Mouse (Mus musculus) MEL (cell line): Measurements from ENCODE around the gene Gm48551.

Experiments
- CTCF ChIP-seq, 3 experiments: IDR thresholded peaks in 2 of 3; conservative IDR thresholded peaks in 1 of 3; 2 replicates each; pipeline ENCODE4 v1.5.1; 2011 to 2012; ENCODE audit warnings: low read length in 3 of 3, low read depth in 2 of 3, mild to moderate bottlenecking in 2 of 3, improper control_type of control experiment in 1 of 3, inconsistent platforms in 1 of 3, mixed read lengths in 1 of 3, moderate library complexity in 1 of 3; ENCODE audit not compliant: control insufficient read depth in 1 of 3, insufficient read depth in 1 of 3, poor library complexity in 1 of 3, severe bottlenecking in 1 of 3
- EP300 ChIP-seq, 2 experiments: IDR thresholded peaks; 2 replicates each; pipeline ENCODE4 v1.6.1; 2011; ENCODE audit warnings: improper control_type of control experiment in 2 of 2, low read length in 2 of 2, low read depth in 1 of 2, mild to moderate bottlenecking in 1 of 2
- GABPA ChIP-seq: IDR thresholded peaks from 2 replicates; pipeline ENCODE4 v1.6.1; 2012; ENCODE audit warnings: low read depth, mild to moderate bottlenecking, inconsistent platforms, low read length, improper control_type of control experiment, moderate library complexity
- GATA1 ChIP-seq: IDR thresholded peaks from 2 replicates; pipeline ENCODE4 v1.6.1; 2011; ENCODE audit warnings: low read depth, low read length, improper control_type of control experiment
- HCFC1 ChIP-seq: IDR thresholded peaks from 2 replicates; pipeline ENCODE4 v1.6.1; 2012; ENCODE audit warnings: low read depth, mild to moderate bottlenecking, inconsistent platforms, low read length, improper control_type of control experiment, moderate library complexity
- KAT2A ChIP-seq: conservative IDR thresholded peaks from 2 replicates; pipeline ENCODE4 v1.6.1; 2012; ENCODE audit warnings: low read depth, low read length, improper control_type of control experiment, inconsistent platforms
- MAFK ChIP-seq: IDR thresholded peaks from 2 replicates; pipeline ENCODE4 v1.6.1; 2011; ENCODE audit warnings: low read depth, mild to moderate bottlenecking, low read length, improper control_type of control experiment, borderline replicate concordance
- MYC ChIP-seq: IDR thresholded peaks from 2 replicates; pipeline ENCODE4 v1.6.1; 2011; ENCODE audit warnings: low read depth, mild to moderate bottlenecking, low read length, improper control_type of control experiment, moderate library complexity
- NRF1 ChIP-seq: IDR thresholded peaks from 2 replicates; pipeline ENCODE4 v1.6.1; 2014; ENCODE audit warnings: low read depth, mild to moderate bottlenecking, inconsistent platforms, low read length, improper control_type of control experiment, moderate library complexity; ENCODE audit not compliant: poor library complexity, insufficient read depth, severe bottlenecking
- POLR2AphosphoS5 ChIP-seq: IDR thresholded peaks from 2 replicates; pipeline ENCODE4 v1.6.1; 2012; ENCODE audit warnings: low read depth, borderline replicate concordance, mild to moderate bottlenecking, inconsistent platforms, low read length, moderate library complexity, mixed read lengths
- TCF12 ChIP-seq: IDR thresholded peaks from 2 replicates; pipeline ENCODE4 v1.6.1; 2014; ENCODE audit warnings: low read depth, mild to moderate bottlenecking, inconsistent platforms, low read length, improper control_type of control experiment, moderate library complexity
- ZNF384 ChIP-seq: IDR thresholded peaks from 2 replicates; pipeline ENCODE4 v1.6.1; 2012; ENCODE audit warnings: low read depth, mild to moderate bottlenecking, inconsistent platforms, low read length, improper control_type of control experiment

DNA sequence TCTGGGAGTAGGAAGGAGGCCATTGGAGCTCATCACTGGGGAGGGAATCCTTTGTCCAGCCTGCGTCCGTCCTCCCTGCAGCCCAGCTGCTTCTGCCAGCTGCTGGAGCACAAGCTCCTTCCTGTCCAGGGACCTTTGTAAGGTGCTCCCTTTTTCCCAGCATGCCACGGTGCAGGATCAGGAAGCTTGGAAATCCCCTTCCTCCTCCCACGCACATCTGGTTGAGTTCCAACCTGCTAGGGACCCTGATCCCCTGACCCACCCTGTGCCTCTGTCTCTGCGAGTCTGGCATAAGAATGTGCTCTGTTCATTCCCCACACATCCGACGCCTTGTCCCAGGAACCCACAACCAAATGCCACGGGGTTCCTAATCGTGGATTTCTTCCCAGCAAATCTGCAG, 26.7 kb downstream of the Gm48551 start:
- TF ChIP-seq ZNF384 (no peak), GABPA (no peak), EP300 (IDR thresholded peaks at IDR 0.05; ENCODE audit: low read depth in 1 of 2, low read length in 2 of 2) (no peak), GATA1 (no peak), TCF12 (no peak), POLR2AphosphoS5 (no peak), HCFC1 (no peak), MAFK (no peak), CTCF (IDR thresholded peaks at IDR 0.05 in 2 of 3, conservative IDR thresholded peaks at IDR 0.05 in 1 of 3; ENCODE audit: control insufficient read depth in 1 of 3, insufficient read depth in 1 of 3, low read depth in 2 of 3, low read length in 3 of 3, poor library complexity in 1 of 3, severe bottlenecking in 1 of 3) (no peak), KAT2A (no peak), NRF1 (no peak), MYC (no peak)
